Mouse (Mus musculus): Measurements from ENCODE around the gene Dppa4. TPM values are rescaled to one million over a fixed set of nuclear protein-coding genes. Genes with fewer than 3 reads are reported as not detected.
"Not testable (repeated sequence)": the region's sequence is repeated elsewhere in the genome, so short reads cannot be mapped to it uniquely, and the experiment has no call there.

Gene Dppa4
- polyA plus RNA-seq (2015; fragmentation: Nextera tagmentation; extraction: Ambion mirVana), result not detected in 2 replicates

DNA sequence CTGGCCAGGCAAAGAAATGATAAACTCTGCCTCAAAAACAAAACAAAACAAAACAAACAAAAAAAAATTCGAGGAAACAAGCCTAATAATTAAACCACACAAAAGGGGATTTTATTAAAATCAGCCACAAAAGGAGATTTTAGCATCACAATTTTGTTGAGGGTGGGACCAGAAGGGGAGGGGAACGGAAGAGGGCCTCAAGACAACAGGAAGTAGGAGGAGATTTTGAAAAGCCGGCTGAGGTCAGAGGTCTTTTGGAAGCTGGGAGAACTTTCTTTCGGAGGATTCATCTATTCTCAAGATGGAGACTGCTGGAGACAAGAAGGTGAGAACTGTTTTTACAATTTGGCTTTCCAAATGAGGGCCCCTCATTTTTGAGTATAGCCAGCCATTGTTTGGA is at the start of gene Dppa4:
TSS of gene Dppa4 (plus strand) at position 217 of the 400 bp plus-strand sequence.
- DNase-seq (ENCODE audit: low spot score), result no peak

DNA sequence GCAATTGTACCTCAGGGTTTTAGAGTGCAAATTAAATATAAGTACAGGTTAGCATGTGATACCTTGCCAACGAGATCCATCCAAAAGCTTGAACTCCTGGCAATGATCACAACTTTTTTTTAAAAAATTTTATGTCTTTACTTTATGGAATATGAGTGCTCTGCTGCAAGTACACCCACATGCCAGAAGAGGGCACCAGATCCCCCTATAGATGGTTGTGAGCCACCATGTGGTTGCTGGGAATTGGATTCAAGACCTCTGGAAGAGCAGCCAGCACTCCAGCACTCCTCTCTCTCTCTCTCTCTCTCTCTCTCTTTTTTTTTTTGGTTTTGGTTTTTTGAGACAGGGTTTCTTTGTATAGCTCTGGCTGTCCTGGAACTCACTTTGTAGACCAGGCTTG is 48.5 kb upstream of the Dppa4 start:
- no peak for DNase-seq (ENCODE audit: low spot score)

DNA sequence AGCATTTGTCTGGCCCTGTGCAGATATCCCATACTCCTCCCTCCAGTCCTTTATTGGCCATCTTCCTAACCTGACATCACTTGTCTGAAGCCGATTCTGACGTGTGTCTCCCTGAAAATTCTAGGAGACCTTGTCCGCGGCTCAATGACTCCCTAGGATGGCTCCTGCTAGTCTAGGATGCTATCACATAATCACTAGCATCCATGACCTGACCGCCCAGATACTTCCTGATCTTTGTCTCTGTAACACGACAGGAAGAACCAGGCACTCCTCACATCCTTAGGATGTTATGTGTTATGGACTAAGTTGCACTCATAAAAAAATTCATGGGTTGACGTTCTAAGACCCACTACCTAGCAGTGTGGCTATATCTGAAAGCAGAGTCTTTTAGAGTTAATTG is 45.9 kb upstream of the Dppa4 start:
- no peak for DNase-seq (ENCODE audit: low spot score)

DNA sequence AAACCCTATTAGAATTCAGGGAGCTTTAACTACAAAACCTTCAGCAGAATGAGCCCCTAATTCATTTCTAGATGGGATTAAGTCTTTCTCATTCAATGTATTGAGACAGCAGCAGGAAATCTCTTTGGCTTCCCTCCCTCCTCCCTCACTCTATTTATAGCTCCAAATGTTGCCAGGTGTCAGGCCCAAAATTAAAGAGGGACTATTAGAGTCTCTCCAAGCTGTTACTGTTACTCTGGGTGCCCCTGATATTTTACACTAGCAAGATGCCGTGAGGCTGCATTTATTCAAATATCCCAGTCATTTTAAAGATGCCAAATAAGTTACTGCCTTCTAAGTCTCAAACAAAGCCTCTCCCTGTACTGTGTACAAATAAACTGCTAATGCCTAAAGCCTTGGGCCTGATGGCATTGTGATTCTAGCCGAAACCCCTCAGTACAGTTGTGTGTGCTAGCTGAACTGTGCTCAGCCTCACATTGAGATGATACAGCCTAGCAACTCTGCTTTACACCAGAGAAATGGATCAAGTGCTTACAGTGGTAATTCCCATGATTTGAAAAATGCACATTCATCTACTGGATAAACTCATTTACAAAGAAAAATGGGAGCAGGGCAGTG is 36.4 kb upstream of the Dppa4 start:
- no peak for DNase-seq (ENCODE audit: low spot score)

DNA sequence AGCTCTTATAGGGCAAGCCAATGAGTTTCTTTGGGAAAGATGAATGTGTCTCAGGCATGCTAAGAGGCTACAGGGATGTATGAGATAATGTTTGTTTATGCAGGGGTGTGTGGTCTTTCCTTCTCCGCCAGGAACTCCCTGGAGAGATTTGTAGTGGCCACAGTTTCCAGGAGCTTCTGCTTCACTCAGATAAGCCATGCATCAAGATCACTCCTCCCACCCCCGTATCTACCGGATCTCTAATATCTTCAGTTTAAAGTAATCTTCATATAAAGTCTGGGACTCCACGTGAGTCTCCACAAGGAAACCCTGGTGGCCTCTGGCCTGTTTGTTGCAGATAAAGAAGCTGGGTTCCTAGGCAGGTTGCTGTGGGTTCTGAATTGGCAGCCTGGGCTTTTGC is 30.7 kb upstream of the Dppa4 start:
- DNase-seq (ENCODE audit: low spot score), result no peak

DNA sequence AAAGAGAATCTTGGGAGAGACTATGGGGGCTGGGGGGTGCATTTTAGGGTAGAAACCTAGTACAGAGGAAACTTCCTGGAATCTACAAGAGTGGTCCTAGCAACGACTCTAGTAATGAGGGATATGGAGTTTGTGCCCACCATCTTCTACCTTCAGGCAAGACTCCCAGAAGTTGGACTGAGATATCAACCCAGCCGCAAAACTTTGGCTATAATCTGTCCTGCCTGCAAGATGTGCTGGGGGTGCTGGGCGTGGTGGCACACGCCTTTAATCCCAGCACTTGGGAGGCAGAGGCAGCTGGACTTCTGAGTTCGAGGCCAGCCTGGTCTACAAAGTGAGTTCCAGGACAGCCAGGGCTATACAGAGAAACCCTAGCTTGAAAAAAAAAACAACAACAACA is 28.9 kb upstream of the Dppa4 start:
- no peak for DNase-seq (ENCODE audit: low spot score)

DNA sequence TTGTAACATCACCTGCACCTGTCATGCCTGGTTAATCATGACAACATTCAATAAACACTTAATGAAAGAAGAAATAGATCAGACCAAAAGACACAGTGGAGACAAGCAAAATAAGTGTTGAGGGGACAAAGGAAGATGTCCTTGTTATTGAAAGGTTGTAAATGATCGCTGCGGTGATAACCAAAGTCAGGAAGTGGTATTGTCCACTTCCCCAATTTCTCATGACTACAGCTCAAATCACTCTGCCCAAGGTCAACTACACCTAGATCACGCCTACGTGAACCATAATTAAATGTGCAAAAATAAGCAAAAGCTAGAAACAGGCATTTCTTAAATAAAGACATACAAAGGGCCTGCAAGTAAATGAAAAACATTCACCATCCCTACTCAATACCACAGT is 24.0 kb upstream of the Dppa4 start:
- no peak for DNase-seq (ENCODE audit: low spot score)

DNA sequence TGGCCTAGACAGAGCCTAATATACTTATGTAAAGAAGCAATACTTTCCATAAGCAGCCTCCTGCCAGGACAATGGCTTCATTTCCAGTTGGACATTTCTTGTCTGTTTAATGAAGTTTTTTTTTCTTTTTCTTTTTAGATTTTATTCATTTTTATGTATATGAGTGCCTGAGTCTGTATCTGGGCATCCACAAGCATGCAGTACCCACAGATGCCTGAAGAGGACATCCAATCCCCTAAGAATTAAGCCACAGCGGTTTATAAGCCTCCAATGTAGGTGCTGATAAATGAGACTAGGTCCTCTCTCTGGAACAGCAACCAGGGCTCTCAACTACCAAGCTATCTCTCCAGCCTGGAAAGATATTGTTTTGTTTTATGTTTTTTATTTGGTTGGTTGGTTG is 20.6 kb upstream of the Dppa4 start:
- DNase-seq (ENCODE audit: low spot score), result no peak

DNA sequence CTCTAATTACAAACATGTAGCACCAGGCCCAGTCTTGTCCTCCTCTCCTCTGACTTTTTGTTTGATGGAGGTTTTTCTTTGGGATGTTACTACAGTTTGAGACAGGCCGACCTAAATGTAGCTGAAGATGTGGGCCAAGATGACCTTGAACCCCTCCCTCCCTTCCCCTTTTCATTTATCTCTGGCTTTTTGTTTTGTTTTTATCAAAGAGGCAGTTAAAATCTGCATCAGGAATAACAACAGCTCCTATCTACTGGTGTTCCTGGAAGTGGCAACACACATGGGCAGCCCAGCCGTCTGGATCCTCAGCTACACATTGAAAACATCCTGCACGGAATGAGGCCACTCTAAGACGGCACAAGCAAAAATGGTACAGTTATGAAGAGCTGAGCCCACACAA is 17.7 kb upstream of the Dppa4 start:
- no peak for DNase-seq (ENCODE audit: low spot score)

DNA sequence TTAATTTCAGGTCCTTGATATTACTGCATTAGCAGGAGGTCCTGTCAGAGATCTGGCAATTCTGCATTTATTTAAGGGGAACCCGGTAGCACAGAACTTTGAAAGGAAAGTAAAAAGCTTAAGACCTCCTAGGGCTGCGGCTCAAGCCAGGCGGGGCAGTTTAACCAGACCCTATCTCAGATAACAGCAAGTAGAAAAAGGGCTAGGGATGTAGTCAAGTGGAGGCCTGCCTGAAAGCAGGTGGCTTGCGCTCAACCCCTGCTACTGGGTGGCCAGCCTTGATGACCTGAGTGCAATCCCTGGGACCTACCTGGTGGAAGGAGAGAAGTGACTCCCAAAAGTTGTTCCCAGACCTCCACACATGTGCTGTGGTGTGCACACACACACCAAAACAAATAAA is 6.6 kb upstream of the Dppa4 start:
- no peak for DNase-seq (ENCODE audit: low spot score)

DNA sequence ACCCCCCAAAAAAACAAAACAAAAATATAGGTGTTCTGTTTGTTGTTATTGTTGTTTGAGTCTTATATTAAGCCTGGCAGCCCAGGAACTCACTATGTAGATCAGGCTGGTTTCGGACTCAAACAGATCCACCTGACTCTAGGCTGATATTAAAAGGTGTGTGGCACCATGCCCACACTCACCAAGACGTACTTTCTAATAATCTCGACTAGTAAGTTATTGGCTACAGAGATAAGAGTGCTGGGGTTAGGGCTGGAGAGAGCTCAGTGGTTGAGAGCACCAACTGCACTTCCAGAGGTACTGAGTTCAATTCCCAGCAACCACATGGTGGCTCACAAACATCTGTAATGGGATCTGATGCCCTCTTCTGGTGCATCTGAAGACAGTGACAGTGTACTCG is 2.6 kb upstream of the Dppa4 start:
- no peak for DNase-seq (ENCODE audit: low spot score)

DNA sequence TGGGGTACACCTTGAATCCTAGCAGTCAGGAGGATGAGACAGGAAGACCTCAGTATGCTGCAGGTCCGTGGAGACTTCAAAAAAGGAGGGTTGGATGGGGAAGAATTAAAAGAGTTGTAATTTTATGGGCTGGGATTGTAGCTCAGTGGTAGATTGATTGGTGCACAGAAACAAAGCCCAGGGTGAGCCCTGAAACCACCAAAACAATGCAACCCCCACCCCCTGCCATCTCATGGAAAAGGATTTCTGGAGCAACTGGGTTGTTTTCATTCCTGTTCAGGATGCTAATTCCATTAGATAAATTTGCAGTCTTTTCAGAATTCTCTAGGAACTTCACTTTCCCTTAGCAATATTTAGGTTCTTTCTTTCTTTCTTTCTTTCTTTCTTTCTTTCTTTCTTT is 732 bp upstream of the Dppa4 start:
- no peak for DNase-seq (ENCODE audit: low spot score)

DNA sequence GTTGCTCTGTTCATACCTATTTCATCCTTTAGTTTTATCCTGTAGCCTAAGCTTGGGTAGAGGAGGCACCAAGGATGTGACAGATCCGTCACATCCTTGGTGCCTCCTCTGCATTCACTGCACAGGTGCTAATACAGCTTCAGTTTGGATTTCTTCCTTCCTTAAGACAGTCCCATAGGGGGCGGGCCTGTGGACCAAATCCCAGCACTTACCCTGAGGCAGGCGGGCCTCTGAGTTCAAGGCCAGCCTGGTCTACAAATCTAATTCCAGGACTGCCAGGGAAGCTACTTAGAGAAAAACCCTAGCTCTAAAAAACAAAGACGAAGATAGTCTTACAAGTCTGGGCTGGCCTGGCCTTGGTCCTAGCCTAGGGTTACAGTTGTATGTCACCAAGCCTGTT is 2.0 kb downstream of the Dppa4 start:
- DNase-seq (ENCODE audit: low spot score), result no peak

DNA sequence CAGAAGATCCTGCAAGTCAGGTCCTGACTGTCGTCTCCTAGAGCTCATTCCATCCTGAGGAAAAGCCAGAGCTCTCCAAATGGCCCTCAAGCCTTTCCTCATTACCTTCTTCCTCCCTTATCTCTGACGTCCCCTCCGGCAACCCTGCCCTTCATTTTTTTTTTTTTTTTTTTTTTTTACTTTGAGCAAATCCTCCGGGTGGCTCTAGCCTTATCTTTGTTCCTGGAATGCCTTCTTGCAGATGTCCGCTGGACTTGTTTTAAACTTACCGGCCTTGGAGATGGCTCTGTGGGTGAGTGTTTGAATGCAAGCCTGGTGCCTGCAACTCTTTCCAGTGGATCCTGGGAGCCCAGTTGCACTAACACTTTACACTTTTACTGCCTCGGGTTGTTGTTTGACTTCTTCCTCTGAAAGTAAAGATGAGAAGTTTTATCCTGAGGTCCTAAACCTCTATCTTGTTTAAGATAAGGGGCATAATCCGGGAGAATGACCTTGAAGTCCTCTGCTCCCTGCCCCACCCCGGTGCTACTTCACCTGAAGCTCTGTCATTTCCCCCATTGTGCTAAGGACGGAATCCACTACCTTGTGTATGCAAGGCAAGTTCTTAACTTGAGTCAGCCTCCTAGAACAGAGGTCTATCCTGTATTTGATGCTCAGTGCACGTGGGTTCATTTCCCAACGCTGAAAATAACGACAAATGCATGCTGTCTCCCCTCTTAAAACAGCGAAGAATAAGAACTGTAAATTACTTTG is 14.0 kb downstream of the Dppa4 start:
- DNase-seq (ENCODE audit: low spot score), result no peak

DNA sequence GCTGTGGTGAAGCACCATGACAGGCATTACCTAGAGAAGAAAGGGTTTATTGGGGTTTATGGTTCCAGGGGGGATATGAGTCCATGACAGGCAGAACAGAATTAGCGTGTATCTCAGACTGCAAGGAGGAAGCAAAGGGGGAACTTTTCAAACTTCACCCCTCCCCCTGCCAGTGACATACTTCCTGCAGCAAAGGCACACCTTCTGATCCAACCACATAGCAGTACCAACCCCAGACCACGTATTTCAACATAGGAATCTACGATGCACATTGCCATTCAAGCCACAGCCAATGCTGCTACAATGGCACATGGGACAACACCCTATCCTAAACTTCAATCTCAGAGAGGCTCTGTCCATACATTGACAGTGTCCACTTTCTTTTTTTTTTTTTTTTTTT is 16.4 kb downstream of the Dppa4 start:
- DNase-seq (ENCODE audit: low spot score), result peak; percentile 10

DNA sequence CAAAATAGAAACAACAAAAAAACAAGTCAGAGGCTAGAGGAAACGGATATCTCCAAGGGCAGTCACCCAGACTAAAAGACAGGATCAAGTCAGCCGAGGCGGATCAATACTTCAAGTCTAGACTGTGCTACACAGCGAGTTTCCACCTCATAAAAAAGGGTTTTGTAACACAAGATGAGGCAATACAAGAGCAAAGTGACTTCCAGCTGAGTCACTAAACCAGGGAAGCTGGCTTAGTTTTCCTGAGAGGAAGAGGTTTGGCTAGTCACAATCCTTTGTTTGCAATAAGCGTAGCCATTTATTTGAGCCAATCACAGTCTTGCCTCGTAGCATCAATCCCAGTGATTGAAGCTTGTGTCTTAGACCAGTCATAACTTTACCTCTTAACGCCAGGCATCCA is 20.0 kb downstream of the Dppa4 start, which contains the start of gene Dppa2:
TSS of gene Dppa2 (plus strand) at position 400 of the 400 bp plus-strand sequence.
- DNase-seq (ENCODE audit: low spot score), result no peak

DNA sequence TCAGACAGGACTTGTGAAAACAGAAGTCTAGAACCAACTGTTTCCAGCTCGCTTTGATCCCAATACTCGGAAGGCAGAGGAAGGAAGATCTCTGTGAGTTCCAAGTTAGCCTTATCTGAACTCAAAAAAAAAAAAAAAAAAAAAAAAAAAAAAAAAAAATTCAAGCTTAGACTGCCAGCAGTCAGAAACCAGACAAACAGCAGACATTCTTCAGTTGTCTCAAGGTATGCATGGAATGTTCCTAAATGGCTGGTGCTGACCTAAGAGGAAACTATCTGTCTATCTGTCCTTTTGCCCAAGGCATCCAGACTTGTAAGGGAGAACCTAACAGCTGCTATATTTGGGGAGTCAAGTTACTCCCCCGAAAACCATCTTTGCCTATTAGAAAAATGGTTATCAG is 20.4 kb downstream of the Dppa4 start:
- no peak for DNase-seq (ENCODE audit: low spot score)

DNA sequence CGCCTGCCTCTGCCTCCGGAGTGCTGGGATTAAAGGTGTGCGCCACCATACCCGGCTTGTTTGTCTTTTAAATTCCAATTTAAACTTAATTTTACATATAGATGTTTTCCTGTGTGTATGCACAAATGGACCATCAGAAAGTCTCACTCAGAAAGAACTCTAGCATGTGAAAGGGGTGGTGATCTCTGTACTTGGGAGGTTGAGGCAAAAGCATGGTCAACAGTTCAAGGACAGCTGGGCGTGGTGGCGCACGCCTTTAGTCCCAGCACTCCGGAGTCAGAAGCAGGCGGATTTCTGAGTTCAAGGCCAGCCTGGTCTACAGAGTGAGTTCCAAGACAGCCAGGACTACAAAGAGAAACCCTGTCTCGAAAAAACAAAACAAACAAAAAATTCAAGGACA is 25.4 kb downstream of the Dppa4 start:
- not testable (repeated sequence) for DNase-seq (ENCODE audit: low spot score)

DNA sequence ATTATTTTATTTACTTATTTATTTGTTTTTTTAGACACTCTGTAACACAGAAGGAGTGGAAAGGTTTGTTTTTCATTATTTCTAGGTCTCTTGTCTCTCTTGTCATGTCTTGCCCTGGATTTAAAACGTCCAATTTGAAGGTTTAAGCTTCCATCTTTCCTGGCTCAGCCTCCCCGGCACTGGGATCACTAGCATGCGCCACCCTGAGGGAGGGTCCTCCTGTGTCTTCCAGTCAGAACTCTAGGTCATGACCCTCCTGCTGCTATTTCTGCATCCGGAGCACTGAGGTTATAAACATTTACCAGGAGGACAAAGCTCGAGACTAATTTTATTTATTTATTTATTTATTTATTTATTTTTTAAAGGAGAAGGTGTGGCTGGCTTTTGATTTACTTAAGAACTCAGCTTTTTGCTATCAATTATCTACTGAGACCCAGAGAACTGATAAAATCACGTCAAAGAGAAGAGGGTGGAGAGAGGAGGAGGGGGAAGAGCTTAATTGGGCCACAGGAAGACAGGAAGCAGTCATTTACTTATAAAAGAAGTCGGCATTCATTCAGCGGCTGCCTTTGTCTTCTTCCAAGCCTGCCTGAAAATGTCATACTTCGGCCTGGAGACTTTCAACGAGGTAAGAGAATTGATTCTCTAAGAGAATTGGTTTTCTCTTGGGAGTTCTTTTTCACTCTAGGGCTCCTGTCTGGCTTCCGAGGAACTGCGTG is 26.5 kb downstream of the Dppa4 start:
- DNase-seq (ENCODE audit: low spot score), result no peak

DNA sequence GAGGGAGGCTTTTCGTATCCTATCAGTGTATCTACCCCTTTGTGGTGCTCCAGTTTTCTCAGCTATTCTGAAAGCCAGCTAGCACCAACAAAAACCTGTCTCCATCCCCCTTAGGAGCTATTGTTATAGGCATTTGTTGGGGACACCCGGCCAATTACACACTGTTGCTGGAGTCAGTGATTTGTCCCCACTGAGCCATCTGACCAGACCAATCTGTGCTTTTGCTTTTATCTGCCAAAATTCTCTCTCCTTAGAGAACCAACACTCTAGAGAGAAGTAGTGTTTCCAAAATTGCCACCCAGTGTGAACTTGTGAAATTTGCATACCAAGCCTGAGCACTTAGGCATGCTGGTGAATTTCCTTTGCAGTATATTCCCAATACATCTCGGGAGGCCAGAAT is 31.8 kb downstream of the Dppa4 start:
- DNase-seq (ENCODE audit: low spot score), result no peak

DNA sequence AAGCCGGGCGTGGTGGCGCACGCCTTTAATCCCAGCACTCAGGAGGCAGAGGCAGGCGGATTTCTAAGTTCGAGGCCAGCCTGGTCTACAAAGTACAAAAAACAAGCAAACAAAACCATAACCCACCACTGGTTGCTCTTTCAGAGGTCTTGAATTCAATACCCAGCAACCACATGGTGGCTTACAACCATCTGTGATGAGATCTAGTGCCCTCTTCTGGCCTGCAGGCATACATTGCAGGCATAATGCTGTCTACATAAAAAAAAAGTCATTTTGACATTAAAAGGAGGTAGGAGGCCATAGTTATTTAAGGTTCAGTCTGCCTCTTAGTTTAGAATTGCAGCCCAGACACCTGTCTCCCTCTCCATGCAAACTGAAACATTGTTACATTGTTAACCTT is 37.2 kb downstream of the Dppa4 start:
- DNase-seq (ENCODE audit: low spot score), result peak; percentile 19

DNA sequence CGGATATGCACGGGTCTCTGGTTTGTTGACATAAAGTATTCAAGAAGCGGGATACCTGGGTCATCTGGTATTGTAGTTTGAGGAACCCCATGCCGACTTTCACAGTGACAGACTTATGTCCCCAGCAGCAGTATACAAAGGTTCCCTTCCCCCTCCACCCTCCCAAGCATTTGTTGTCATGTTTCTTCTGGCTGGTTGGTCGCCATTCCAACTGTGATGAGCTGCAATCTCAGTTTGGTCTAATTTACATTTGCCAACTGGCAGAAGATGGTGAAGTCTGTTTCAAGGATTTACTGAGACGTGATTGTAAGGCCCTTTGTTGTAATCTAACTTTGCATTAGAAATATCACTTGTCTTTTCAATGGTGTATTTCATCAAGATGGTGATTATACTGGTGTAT is 39.6 kb downstream of the Dppa4 start:
- DNase-seq (ENCODE audit: low spot score), result no peak
